Mouse (Mus musculus) lung, postnatal 0 days (tissue): ENCODE measurements around the gene Gm14214. TPM values are rescaled to one million over a fixed set of nuclear protein-coding genes. Genes with fewer than 3 reads are reported as not detected.
A peak's percentile ranks its signal among the peaks of the same experiment; 100 is the strongest.

Experiments used
- ATAC-seq: fragments of 200-750 bp; cut with Nextera tagmentation; 2 replicates; pipeline ENCODE4 v1.8.0; 2017; ENCODE audit warnings: moderate library complexity
- DNase-seq: peaks from one replicate; pipeline ENCODE4 v3.0.0-alpha.2; 2016; ENCODE audit warnings: low spot score
- H3K27ac ChIP-seq: fragments of 300-500 bp; sonication (generic); 2 replicates; pipeline ENCODE4 v1.5.1; 2014; ENCODE audit warnings: antibody characterized with exemption, mild to moderate bottlenecking, low read length, mixed read lengths
- H3K27me3 ChIP-seq: fragments of 300-500 bp; sonication (generic); replicated peaks from 2 replicates; pipeline ENCODE4 v1.6.1; 2014; ENCODE audit warnings: low read length, mixed read lengths; ENCODE audit not compliant: insufficient read depth
- H3K36me3 ChIP-seq: fragments of 300-500 bp; sonication (generic); 2 replicates; pipeline ENCODE4 v1.6.1; 2014; ENCODE audit warnings: low read length, mixed read lengths; ENCODE audit not compliant: insufficient read depth
- H3K4me1 ChIP-seq: fragments of 300-500 bp; sonication (generic); 2 replicates; pipeline ENCODE4 v1.6.1; 2014; ENCODE audit warnings: antibody characterized with exemption, low read depth, low read length, mixed read lengths; ENCODE audit not compliant: insufficient read depth
- H3K4me2 ChIP-seq: fragments of 300-500 bp; sonication (generic); replicated peaks from 2 replicates; pipeline ENCODE4 v1.6.1; 2014; ENCODE audit warnings: low read depth, mild to moderate bottlenecking, low read length, moderate library complexity, mixed read lengths
- H3K4me3 ChIP-seq: fragments of 300-500 bp; sonication (generic); 2 replicates; pipeline ENCODE4 v1.5.1; 2014; ENCODE audit warnings: low read depth, low read length
- H3K9ac ChIP-seq: fragments of 300-500 bp; sonication (generic); replicated peaks from 2 replicates; pipeline ENCODE4 v1.6.1; 2014; ENCODE audit warnings: low read depth, mild to moderate bottlenecking
- H3K9me3 ChIP-seq: fragments of 300-500 bp; sonication (generic); 2 replicates; pipeline ENCODE4 v1.6.1; 2016; ENCODE audit warnings: low read length, mixed read lengths
- CTCF ChIP-seq: IDR thresholded peaks from 2 replicates; pipeline ENCODE4 v1.5.1; 2016; ENCODE audit warnings: antibody characterized with exemption, mild to moderate bottlenecking
- EP300 ChIP-seq: IDR thresholded peaks from 2 replicates; pipeline ENCODE4 v1.6.1; 2016; ENCODE audit warnings: antibody characterized with exemption, mild to moderate bottlenecking, control low read depth
- WGBS: fragments of 180-500 bp; shearing (Covaris S2); extraction: QIAGEN DNeasy Blood & Tissue Kit; methylation state at CpG from one replicate; pipeline ENCODE4 v1.1.7; 2014; 5-methylcytosine and 5-hydroxymethylcytosine counted together
- polyA plus RNA-seq: library from polyadenylated mRNA; unstranded; fragments of >200 nt; fragmentation: Nextera tagmentation; extraction: Ambion mirVana; gene quantifications from 2 replicates; pipeline ENCODE4 v1.2.1, GENCODE M21; 2015

The Gm14214 gene
- polyA plus RNA-seq, 1 experiment from 2014 or later: not detected

GRCm38 (mm10) chr2:154809107-154809762, 39.4 kb upstream of the Gm14214 start:
- WGBS: 58% methylated on average over 1 of the region's 1 CpGs
- Histone ChIP-seq H3K27ac (no peak overlapping the region), H3K4me3 (no peak overlapping the region), H3K27me3 (no peaks in the 10 kb centered on the region), H3K36me3 (no peaks in the 10 kb centered on the region), H3K9me3 (no peaks in the 10 kb centered on the region), H3K9ac (no peak overlapping the region), H3K4me2 (no peak overlapping the region), H3K4me1 (peaks cover 18% of the 10 kb centered on the region; the same call in 1 of the 2 replicates)
- ATAC-seq: peak; percentile 88
- DNase-seq: peak; percentile 74
- TF ChIP-seq CTCF: peak; percentile 57
- TF ChIP-seq EP300: no peak; the same call in 1 of the 2 replicates

GRCm38 (mm10) chr2:154807689-154808088, 37.9 kb upstream of the Gm14214 start:
- no peaks in the 10 kb centered on the region for H3K36me3 ChIP-seq
- H3K4me3 ChIP-seq: no peak overlapping the region
- WGBS: 32% methylated on average over 1 of the region's 1 CpGs
- H3K9ac ChIP-seq: no peak overlapping the region
- H3K4me2 ChIP-seq: no peak overlapping the region
- DNase-seq (no peak), ATAC-seq (no peak)
- H3K27me3 ChIP-seq: no peaks in the 10 kb centered on the region
- H3K4me1 ChIP-seq: peaks cover 21% of the 10 kb centered on the region; the same call in 1 of the 2 replicates
- H3K9me3 ChIP-seq: no peaks in the 10 kb centered on the region
- TF ChIP-seq CTCF: no peak
- TF ChIP-seq EP300: no peak
- no peak overlapping the region for H3K27ac ChIP-seq

- ATAC-seq (no peak), DNase-seq (no peak)
- H3K9ac ChIP-seq: no peak overlapping the region
- H3K4me1 ChIP-seq: peaks cover 14% of the 10 kb centered on the region; the same call in 1 of the 2 replicates
- 58% methylated on average over 4 of the region's 4 CpGs for WGBS
- no peak overlapping the region for H3K27ac ChIP-seq
- no peaks in the 10 kb centered on the region for H3K27me3 ChIP-seq
- H3K4me2 ChIP-seq: no peak overlapping the region
- H3K36me3 ChIP-seq: no peaks in the 10 kb centered on the region
- no peak overlapping the region for H3K4me3 ChIP-seq
- TF ChIP-seq CTCF (no peak), EP300 (no peak)
- H3K9me3 ChIP-seq: no peaks in the 10 kb centered on the region
Measured at GRCm38 (mm10) chr2:154803845-154804244, 34.0 kb upstream of the Gm14214 start.

- no peaks in the 10 kb centered on the region for H3K36me3 ChIP-seq
- TF ChIP-seq EP300 (no peak), CTCF (no peak)
- no peak overlapping the region for H3K4me2 ChIP-seq
- no peak overlapping the region for H3K27ac ChIP-seq
- H3K4me3 ChIP-seq: no peak overlapping the region
- no peaks in the 10 kb centered on the region for H3K27me3 ChIP-seq
- ATAC-seq: no peak
- no peaks in the 10 kb centered on the region for H3K9me3 ChIP-seq
- no peak overlapping the region for H3K9ac ChIP-seq
- no peak for DNase-seq
- WGBS: 64% methylated on average over 1 of the region's 1 CpGs
- H3K4me1 ChIP-seq: peaks cover 11% of the 10 kb centered on the region; the same call in 1 of the 2 replicates
Measured at GRCm38 (mm10) chr2:154803372-154803771, 33.5 kb upstream of the Gm14214 start.

GRCm38 (mm10) chr2:154791661-154792642, 22.1 kb upstream of the Gm14214 start:
- ATAC-seq: peak; percentile 46
- H3K36me3 ChIP-seq: no peaks in the 10 kb centered on the region
- WGBS: 1% methylated on average over 61 of the region's 67 CpGs
- H3K9ac ChIP-seq: peak overlapping the region; percentile 97
- peak overlapping the region; percentile 98 for H3K4me3 ChIP-seq
- H3K4me2 ChIP-seq: peak overlapping the region; percentile 94
- H3K9me3 ChIP-seq: no peaks in the 10 kb centered on the region
- peak overlapping the region; percentile 98 for H3K27ac ChIP-seq
- DNase-seq: peak; percentile 89
- no peak for TF ChIP-seq CTCF
- no peak for TF ChIP-seq EP300
- peaks cover 13% of the 10 kb centered on the region; the same call in 1 of the 2 replicates for H3K4me1 ChIP-seq
- no peaks in the 10 kb centered on the region for H3K27me3 ChIP-seq
